8 mouse cellular contexts compared by ENCODE assay signal in the genomic region with DNA sequence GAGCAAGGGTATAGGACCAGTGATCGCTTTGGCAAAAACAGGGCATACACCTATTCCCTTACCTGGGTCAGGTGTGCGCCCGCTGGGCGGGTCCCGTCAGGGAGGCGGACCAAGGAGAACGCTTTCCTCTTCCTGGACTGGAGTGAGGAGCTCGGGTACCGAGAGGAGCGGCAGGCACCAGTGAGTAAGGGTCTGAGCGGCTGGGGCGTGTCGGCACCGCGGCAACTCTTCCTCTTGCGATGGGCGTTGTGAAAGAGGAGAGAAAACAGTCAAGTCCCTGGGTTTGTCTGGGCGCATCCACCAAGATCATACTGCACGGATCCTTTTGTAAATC. TPM values are rescaled to one million over a fixed set of nuclear protein-coding genes. Genes with fewer than 3 reads are reported as not detected.
A peak's percentile ranks its signal among the peaks of the same experiment; 100 is the strongest.
DNase-seq lines count a peak whose midpoint lies in the region; ATAC-seq lines count a peak whose summit lies in the region.

No protein-coding gene starts in this region.

- DNase-seq in ovary, adult 18-20 months (ENCODE audit: low spot score), result peak; percentile 15
- no peak for DNase-seq in ovary, postnatal 10 days (ENCODE audit: low spot score)
- DNase-seq in embryo, embryonic 10.5 days (ENCODE audit: low spot score), result peak; percentile 51
- DNase-seq in gastrocnemius, postnatal 4 days (ENCODE audit: low spot score in 2 of 2), result peak; percentile 19 to 32
- no peak for DNase-seq in liver, embryonic 11.5 days (ENCODE audit: low spot score)

- under 1% methylated on average over 19 of the region's 19 CpGs for WGBS in kidney, embryonic 14.5 days
- WGBS in liver, embryonic 11.5 days, result under 1% methylated on average over 19 of the region's 19 CpGs
- WGBS in midbrain, embryonic 16.5 days, result under 1% methylated on average over 19 of the region's 19 CpGs
- WGBS in stomach, embryonic 16.5 days, result under 1% methylated on average over 19 of the region's 19 CpGs

- ATAC-seq in kidney, embryonic 14.5 days (ENCODE audit: low FRiP score, low TSS enrichment), result peak; percentile 85
- ATAC-seq in liver, embryonic 11.5 days (replicated peaks; ENCODE audit: low FRiP score), result peak; percentile 30
- ATAC-seq in midbrain, embryonic 16.5 days, result peak; percentile 81
- ATAC-seq in stomach, embryonic 16.5 days (ENCODE audit: insufficient read depth, low FRiP score), result peak; percentile 84

- peak overlapping the region; percentile 73 for H3K4me3 ChIP-seq in kidney, embryonic 14.5 days (ENCODE audit: low read length)
- peak overlapping the region; percentile 70 for H3K4me3 ChIP-seq in liver, embryonic 11.5 days (ENCODE audit: low read depth, low read length)
- peak overlapping the region; percentile 60 for H3K4me3 ChIP-seq in midbrain, embryonic 16.5 days (ENCODE audit: low read depth, low read length)
- peak overlapping the region; percentile 87 for H3K4me3 ChIP-seq in stomach, embryonic 16.5 days (replicated peaks; ENCODE audit: low read length)

- H3K4me1 ChIP-seq in kidney, embryonic 14.5 days (ENCODE audit: control insufficient read depth, insufficient read depth, low read length), result peaks cover 10% of the 10 kb centered on the region
- peaks cover 5% of the 10 kb centered on the region for H3K4me1 ChIP-seq in liver, embryonic 11.5 days (replicated peaks; ENCODE audit: control insufficient read depth, insufficient read depth, low read length)
- peaks cover 24% of the 10 kb centered on the region for H3K4me1 ChIP-seq in midbrain, embryonic 16.5 days (ENCODE audit: control insufficient read depth, insufficient read depth, low read length)
- H3K4me1 ChIP-seq in stomach, embryonic 16.5 days (ENCODE audit: control insufficient read depth, insufficient read depth, low read length), result peaks cover 15% of the 10 kb centered on the region

- H3K9ac ChIP-seq in kidney, embryonic 14.5 days (ENCODE audit: low read depth, low read length), result peak overlapping the region; percentile 81
- H3K9ac ChIP-seq in liver, embryonic 11.5 days (ENCODE audit: low read depth, low read length), result peak overlapping the region; percentile 77
- H3K9ac ChIP-seq in midbrain, embryonic 16.5 days (ENCODE audit: low read depth, low read length), result peak overlapping the region; percentile 92
- peak overlapping the region; percentile 89 for H3K9ac ChIP-seq in stomach, embryonic 16.5 days (ENCODE audit: low read length)

- H3K4me2 ChIP-seq in kidney, embryonic 14.5 days (replicated peaks; ENCODE audit: low read depth, low read length), result peak overlapping the region; percentile 95
- peak overlapping the region; percentile 89 for H3K4me2 ChIP-seq in liver, embryonic 11.5 days
- H3K4me2 ChIP-seq in midbrain, embryonic 16.5 days (ENCODE audit: low read length), result peak overlapping the region; percentile 66
- H3K4me2 ChIP-seq in stomach, embryonic 16.5 days (ENCODE audit: low read depth, low read length), result peak overlapping the region; percentile 70

- H3K27me3 ChIP-seq in kidney, embryonic 14.5 days (ENCODE audit: control insufficient read depth, insufficient read depth, low read length), result no peaks in the 10 kb centered on the region
- H3K27me3 ChIP-seq in liver, embryonic 11.5 days (replicated peaks; ENCODE audit: control insufficient read depth, insufficient read depth, low read length), result no peaks in the 10 kb centered on the region
- no peaks in the 10 kb centered on the region for H3K27me3 ChIP-seq in midbrain, embryonic 16.5 days (ENCODE audit: control insufficient read depth, insufficient read depth, low read depth, low read length)
- H3K27me3 ChIP-seq in stomach, embryonic 16.5 days (ENCODE audit: control insufficient read depth, insufficient read depth, low read length), result no peaks in the 10 kb centered on the region

- no peaks in the 10 kb centered on the region for H3K9me3 ChIP-seq in kidney, embryonic 14.5 days (ENCODE audit: control insufficient read depth, low read length)
- H3K9me3 ChIP-seq in liver, embryonic 11.5 days (ENCODE audit: control insufficient read depth, low read length), result no peaks in the 10 kb centered on the region
- peaks cover 3% of the 10 kb centered on the region; the same call in 1 of the 2 replicates for H3K9me3 ChIP-seq in midbrain, embryonic 16.5 days (replicated peaks; ENCODE audit: control insufficient read depth, low read length, poor library complexity, severe bottlenecking)
- H3K9me3 ChIP-seq in stomach, embryonic 16.5 days (replicated peaks; ENCODE audit: control insufficient read depth, low read length), result no peaks in the 10 kb centered on the region

- H3K36me3 ChIP-seq in kidney, embryonic 14.5 days (ENCODE audit: control insufficient read depth, insufficient read depth, low read length), result no peaks in the 10 kb centered on the region; the same call in 1 of the 2 replicates
- 0 out of 2 replicates have a peak, but pooled peaks cover 2% of the 10 kb centered on the region for H3K36me3 ChIP-seq in liver, embryonic 11.5 days (ENCODE audit: control insufficient read depth, insufficient read depth, low read length)
- H3K36me3 ChIP-seq in midbrain, embryonic 16.5 days (ENCODE audit: control insufficient read depth, insufficient read depth, low read length), result no peaks in the 10 kb centered on the region
- no peaks in the 10 kb centered on the region for H3K36me3 ChIP-seq in stomach, embryonic 16.5 days (ENCODE audit: control insufficient read depth, insufficient read depth, low read length)

- H3K27ac ChIP-seq in kidney, embryonic 14.5 days (ENCODE audit: low read depth, low read length), result peak overlapping the region; percentile 48; the same call in 1 of the 2 replicates
- H3K27ac ChIP-seq in liver, embryonic 11.5 days (ENCODE audit: low read depth, low read length), result peak overlapping the region; percentile 60
- H3K27ac ChIP-seq in midbrain, embryonic 16.5 days (ENCODE audit: low read length), result peak overlapping the region; percentile 71
- peak overlapping the region; percentile 80 for H3K27ac ChIP-seq in stomach, embryonic 16.5 days (ENCODE audit: low read length)

RNA-seq across cellular contexts. Expression of a gene that starts 0.5 kb away (rescaled TPM):
- 1 to 10 TPM; 2.7 TPM for total RNA-seq in gastrocnemius, postnatal 4 days (2021)
- polyA plus RNA-seq in kidney, embryonic 14.5 days (2014; fragmentation: Nextera tagmentation; extraction: Ambion mirVana), result 22.9 and 23.0 TPM in 2 replicates
- polyA plus RNA-seq in liver, embryonic 11.5 days (2014; fragmentation: Nextera tagmentation; extraction: Ambion mirVana), result 19.9 and 20.8 TPM in 2 replicates
- 59.7 and 65.8 TPM in 2 replicates for polyA plus RNA-seq in midbrain, embryonic 16.5 days (2015; fragmentation: Nextera tagmentation; extraction: Ambion mirVana)
- polyA plus RNA-seq in stomach, embryonic 16.5 days (2015; fragmentation: Nextera tagmentation; extraction: Ambion mirVana), result 29.7 and 33.1 TPM in 2 replicates

RNA-seq across cellular contexts. Expression of a gene that starts 0.6 kb away (rescaled TPM):
- 10 to 100 TPM; 48.2 to 51.2 TPM for total RNA-seq in gastrocnemius, postnatal 4 days (2021)
- 216 and 230 TPM in 2 replicates for polyA plus RNA-seq in kidney, embryonic 14.5 days (2014; fragmentation: Nextera tagmentation; extraction: Ambion mirVana)
- polyA plus RNA-seq in liver, embryonic 11.5 days (2014; fragmentation: Nextera tagmentation; extraction: Ambion mirVana), result 308 and 350 TPM in 2 replicates
- polyA plus RNA-seq in midbrain, embryonic 16.5 days (2015; fragmentation: Nextera tagmentation; extraction: Ambion mirVana), result 99.7 and 103 TPM in 2 replicates
- 149 and 150 TPM in 2 replicates for polyA plus RNA-seq in stomach, embryonic 16.5 days (2015; fragmentation: Nextera tagmentation; extraction: Ambion mirVana)

RNA-seq across cellular contexts. Expression of a gene that starts 27.9 kb away (rescaled TPM):
- total RNA-seq in gastrocnemius, postnatal 4 days (2021), result under 1 TPM; 0.54 to 0.93 TPM
- 0.15 and 0.27 TPM in 2 replicates for polyA plus RNA-seq in kidney, embryonic 14.5 days (2014; fragmentation: Nextera tagmentation; extraction: Ambion mirVana)
- polyA plus RNA-seq in liver, embryonic 11.5 days (2014; fragmentation: Nextera tagmentation; extraction: Ambion mirVana), result not detected in 2 replicates
- polyA plus RNA-seq in midbrain, embryonic 16.5 days (2015; fragmentation: Nextera tagmentation; extraction: Ambion mirVana), result 0.20 and 0.51 TPM in 2 replicates
- polyA plus RNA-seq in stomach, embryonic 16.5 days (2015; fragmentation: Nextera tagmentation; extraction: Ambion mirVana), result 1.3 and 1.6 TPM in 2 replicates

Comparison
In these comparisons a context has a peak if more than half of its experiments do, and no peak if none do; other contexts are left out.
1. DNase-seq: peak in ovary, adult 18-20 months (single experiment), embryo, embryonic 10.5 days (single experiment) and gastrocnemius, postnatal 4 days (2 of 2); none in ovary, postnatal 10 days (single experiment) and liver, embryonic 11.5 days (single experiment).
2. ATAC-seq: peak in every context shown above with its lines; median percentile 85 in kidney, embryonic 14.5 days; 84 in stomach, embryonic 16.5 days; 81 in midbrain, embryonic 16.5 days; 30 in liver, embryonic 11.5 days.
3. Peak in every context shown above with its lines, with median percentiles within 50 percentile points of each other: H3K27ac ChIP-seq, H3K4me2 ChIP-seq, H3K4me3 ChIP-seq and H3K9ac ChIP-seq.